Mouse (Mus musculus) gonadal fat pad, adult 2 months (tissue): ENCODE results near the gene Fam83f. TPM values are rescaled to one million over a fixed set of nuclear protein-coding genes. Genes with fewer than 3 reads are reported as not detected.
A peak's percentile ranks its signal among the peaks of the same experiment; 100 is the strongest.

ENCODE experiments used
- DNase-seq: peaks from one replicate; pipeline ENCODE4 v3.0.0-alpha.2; 2012; ENCODE audit warnings: low read depth
- polyA plus RNA-seq: library from polyadenylated mRNA; depleted of rRNA; stranded (reverse); fragments of >200 nt; gene quantifications from 2 replicates; pipeline ENCODE4 v1.2.3, GENCODE M21; 2012

Gene Fam83f
- polyA plus RNA-seq, 1 experiment: 5.3 TPM

GRCm38 (mm10) chr15:80664444-80664843, 7.2 kb upstream of the Fam83f start:
- DNase-seq: no peak

DNA sequence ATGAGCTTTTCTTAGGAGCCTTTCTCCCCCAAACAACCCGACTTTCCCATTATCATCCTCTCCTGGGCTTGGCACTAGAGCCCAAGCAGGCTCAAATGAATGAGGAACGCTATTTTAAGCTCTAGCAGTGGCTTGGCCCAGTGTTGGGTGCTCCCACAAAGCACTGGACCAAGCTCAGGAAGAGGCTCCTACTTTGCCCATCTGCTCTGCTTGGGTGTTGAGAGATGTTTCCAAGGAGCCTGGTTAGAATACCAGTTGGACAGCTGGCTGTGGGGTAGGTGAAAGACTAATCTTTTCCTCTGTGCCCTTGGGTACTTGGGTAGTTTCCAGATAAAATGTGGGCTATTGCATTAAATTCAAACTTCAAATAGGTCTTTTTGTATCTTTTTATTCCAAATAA, 1.2 kb downstream of the Fam83f start:
- no peak for DNase-seq

DNA sequence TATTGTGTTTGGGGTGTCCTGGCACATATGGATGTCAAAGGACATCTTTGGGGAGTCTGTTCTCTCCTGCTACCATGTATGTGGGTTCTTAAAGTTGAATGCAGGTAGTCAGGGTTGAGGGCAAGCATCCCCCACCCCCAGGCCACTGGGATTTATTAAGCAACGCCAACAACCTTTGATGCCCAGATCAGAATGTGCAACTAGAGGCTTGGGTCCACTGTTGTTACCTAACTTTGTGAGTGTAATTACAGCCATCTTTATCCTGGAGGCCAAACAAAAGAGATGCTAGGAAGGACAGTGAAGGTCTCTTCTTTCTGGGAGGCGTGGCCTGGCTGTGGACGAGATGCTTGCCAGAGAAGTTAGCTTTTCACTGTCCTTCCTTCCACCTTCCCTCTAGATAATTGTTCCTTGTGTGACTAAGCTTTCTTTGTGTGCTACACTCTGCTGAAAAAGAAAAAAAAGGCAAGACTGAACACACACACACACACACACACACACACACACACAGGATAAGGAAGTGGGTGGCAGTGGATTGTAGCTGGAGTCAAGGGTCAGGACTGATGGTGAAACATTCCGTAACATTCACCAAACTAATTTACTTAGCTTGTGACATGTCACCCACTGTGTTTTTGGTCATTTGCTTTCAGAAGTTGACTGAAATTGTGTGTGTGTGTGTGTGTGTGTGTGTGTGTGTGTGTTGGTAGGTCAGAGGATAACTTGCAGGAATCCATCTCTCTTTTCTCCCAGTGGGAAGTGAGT, 1.9 kb downstream of the Fam83f start:
- DNase-seq: no peak

- DNase-seq: no peak
Observed at GRCm38 (mm10) chr15:80674700-80675099, 3.1 kb downstream of the Fam83f start.

GRCm38 (mm10) chr15:80679515-80680215, 8.0 kb downstream of the Fam83f start:
- no peak for DNase-seq

GRCm38 (mm10) chr15:80680347-80681030, 8.8 kb downstream of the Fam83f start:
- DNase-seq: no peak

- no peak for DNase-seq
Observed at GRCm38 (mm10) chr15:80681466-80681881, 9.8 kb downstream of the Fam83f start.

DNA sequence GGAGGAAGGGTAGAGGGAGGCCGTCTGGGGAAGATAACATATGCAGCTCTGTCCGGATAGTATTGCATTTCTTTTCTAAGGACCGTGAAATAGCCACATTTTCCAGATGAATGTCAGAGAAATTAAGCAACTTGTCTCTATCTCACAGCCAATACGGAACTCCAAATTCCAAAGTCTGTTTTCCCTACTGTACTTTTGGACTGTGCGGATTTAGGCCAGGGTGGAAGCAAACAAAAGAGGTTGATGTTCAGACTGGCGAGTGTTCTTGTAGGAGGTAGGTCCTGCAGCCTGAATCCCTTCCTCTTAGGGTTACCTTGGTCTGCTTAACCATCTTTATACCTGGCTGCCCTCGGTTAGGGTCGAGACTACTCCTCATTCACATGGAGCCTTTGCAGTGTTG, 10.7 kb downstream of the Fam83f start:
- DNase-seq: no peak

- DNase-seq: no peak
Observed at GRCm38 (mm10) chr15:80683151-80683550, 11.5 kb downstream of the Fam83f start.

DNA sequence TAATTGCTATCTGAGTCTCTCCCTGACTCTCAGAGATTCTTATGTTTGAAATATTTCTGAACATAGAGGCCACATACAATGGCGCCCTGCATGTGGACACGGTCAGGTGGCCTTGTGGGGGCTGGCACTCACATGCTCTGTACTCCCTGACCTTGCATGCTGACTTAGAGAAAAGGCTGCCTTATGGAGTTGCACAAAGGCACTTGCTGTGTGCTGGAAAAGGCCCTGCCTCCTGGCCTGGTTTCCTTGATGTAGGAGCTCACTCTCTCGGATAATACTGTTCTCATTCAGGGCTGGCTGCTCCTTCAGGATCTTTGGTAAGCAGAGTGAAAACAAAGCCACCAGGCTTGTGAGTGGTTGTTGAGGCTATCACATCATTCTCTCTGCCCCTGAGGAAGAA, 12.3 kb downstream of the Fam83f start:
- no peak for DNase-seq

GRCm38 (mm10) chr15:80684786-80685602, 13.3 kb downstream of the Fam83f start:
- no peak for DNase-seq

DNA sequence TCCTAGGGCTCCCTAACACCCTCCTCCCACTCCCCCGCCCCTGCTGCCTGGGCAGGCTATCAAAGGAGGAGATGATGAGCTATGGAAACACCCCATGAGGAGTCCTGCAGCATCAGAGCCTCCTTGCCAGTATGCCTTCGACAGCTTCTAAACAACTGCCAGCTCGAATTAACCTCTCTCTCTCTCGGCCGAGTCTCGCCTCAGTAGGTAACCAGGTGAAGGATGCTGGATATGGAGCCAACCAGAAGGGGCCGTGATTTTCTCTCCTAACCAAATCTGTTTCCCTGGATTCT, 13.9 kb downstream of the Fam83f start:
- no peak for DNase-seq

DNA sequence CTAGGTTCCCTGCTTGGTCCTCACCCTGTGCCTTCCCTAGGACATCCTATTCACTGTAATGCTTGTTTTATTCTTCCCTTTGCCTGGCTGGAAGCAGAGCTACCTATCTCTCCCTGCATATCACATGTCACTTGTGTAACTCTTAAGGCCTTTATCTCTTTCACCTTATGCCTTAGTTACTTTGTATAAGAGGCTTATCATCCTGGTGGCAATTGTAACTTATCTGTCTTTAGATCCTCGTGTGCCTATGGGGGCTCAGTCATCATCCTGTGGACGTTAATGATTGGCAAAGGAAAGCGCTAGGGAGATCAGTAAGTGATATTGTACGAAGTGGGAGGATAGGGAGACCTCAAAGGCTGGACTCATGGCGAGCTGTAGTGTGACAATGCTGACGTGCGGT, 16.9 kb downstream of the Fam83f start:
- no peak for DNase-seq

- DNase-seq: no peak
Observed at GRCm38 (mm10) chr15:80693492-80693891, 21.8 kb downstream of the Fam83f start.

DNA sequence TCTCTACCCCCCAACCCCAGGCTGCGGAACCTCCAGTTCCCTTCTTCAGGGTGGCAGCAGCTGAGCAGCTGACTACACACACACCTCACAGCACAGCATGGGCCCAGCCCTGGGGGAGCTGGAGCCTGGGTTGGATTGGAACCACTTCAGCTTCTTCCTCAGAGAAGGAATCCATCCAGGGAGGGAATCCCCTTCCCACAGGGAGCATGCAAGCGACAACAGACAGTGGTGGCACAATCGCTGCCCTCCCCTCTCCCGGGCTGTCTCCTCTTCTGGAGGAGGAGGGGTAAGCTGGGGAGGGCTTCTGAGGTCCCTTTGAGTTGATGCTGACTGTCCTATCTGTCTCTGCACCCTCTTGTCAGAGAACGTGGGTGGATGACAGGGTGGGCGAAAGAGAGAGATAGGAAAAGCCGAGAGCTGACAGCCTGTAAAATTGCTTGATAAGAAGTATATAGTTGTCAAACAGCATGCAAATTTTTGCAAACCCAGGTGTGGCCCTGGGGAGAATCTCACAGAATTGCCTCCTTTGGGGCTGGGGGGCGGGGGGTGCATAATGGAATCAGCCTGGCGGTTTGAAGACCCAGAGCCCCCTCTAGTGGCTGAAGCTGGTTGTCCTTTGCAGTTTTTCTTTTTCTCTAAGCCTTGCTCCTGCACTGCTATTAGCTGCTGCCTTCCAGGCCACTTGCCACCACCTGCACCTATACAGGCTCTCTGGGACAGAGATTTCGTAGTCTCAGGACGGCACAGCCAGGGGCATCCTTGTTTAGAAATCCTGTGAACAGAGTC, 22.7 kb downstream of the Fam83f start:
- no peak for DNase-seq

DNA sequence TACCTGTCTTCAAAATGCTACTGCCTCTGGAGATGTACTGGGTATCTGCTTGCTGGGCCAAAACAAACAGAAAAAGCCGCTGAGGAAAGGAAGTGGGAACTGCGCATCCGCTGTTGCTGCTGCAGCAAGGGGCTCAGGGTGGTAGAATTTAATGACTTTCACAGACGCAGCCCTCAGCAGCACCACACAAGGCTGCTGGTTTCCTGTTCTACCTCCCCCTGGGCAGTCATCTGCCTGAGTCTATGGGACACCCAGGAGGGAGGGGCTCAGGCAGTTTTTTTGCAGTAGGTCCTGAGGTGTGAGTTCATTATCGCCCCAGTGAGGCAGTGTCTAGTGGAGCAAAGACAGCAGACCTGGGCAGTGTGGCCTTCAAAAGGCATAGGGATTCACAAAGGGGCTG, 25.9 kb downstream of the Fam83f start:
- DNase-seq: no peak

- no peak for DNase-seq
Observed at GRCm38 (mm10) chr15:80701481-80702257, 30.0 kb downstream of the Fam83f start.

DNA sequence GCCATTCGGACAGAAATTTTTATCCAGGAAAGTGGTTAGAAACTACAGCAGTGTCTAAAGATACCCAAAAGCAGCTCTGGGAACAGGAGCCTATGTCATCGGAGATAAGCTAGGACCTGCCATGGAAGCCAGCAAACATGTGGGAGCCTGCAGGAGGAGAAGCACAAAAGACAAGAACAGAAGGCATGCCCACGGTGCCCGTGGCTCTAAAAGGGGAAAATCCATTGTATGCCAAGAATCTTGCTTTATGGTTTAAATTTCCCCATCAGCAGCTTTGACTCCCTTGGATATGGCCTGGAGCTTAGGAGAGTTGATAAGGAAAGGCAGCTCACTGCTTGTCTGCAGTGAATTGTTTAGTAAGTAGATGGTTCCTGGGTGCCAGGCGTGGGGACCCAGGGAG, 31.3 kb downstream of the Fam83f start:
- peak; percentile 79 for DNase-seq

GRCm38 (mm10) chr15:80703495-80703894, 31.8 kb downstream of the Fam83f start:
- no peak for DNase-seq

GRCm38 (mm10) chr15:80704267-80704666, 32.6 kb downstream of the Fam83f start:
- DNase-seq: no peak
